Mouse (Mus musculus): ENCODE results near the gene Olfr516. TPM values are rescaled to one million over a fixed set of nuclear protein-coding genes. Genes with fewer than 3 reads are reported as not detected.

Olfr516 gene
- not detected for polyA plus RNA-seq (2015; fragmentation: Illumina TruSeq; extraction: RNeasy Lipid Tissue Mini Kit (QIAGEN cat#74804); ENCODE audit: insufficient read depth, low read depth, low replicate concordance)

DNA sequence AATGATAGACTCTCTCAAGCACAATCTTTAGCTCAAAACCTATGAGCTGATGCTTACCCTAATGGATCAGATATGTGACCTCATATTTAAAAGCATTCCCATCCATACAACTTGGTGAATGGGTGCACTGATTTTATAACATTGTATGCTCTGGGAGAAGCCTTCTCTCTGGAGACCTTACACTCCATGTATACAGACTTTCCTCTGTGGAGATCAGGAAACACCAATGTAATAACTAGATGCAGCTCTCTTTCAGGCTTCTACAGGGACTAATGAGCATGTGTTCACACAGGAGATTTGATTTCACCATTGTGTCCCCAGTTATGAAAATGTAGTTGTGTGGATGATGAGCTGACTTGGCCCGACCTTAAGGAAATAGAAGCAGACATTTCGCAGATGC is at the start of gene Olfr516:
Olfr516 (minus strand) TSS at position 101 of the 400 bp plus-strand sequence.

DNA sequence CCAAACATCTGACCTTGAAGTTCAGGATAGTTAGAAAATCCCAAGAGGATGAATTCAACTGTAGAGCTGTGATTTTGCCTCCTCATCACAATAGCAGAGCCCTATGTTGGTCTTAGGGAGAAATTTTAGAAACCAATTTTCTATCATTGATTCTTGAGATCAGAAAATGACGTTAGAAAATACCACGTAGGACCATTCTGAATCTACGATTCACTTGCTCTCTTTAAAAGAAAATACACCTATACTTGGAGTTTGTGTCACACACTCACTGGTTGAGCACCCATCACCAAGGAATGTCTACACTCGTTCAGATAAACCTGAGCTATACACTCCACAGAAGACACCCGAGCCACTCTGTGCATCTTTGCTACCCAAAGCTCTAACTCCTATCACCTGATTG is 44.0 kb upstream of the Olfr516 start, which contains the start of gene Olfr519:
Olfr519 (minus strand) TSS at position 101 of the 400 bp plus-strand sequence.

GRCm38 (mm10) chr7:108884906-108885305 is 34.6 kb upstream of the Olfr516 start, which contains the start of gene Olfr518:
Olfr518 (minus strand) TSS chr7:108885006.

GRCm38 (mm10) chr7:108872279-108872678 is 21.9 kb upstream of the Olfr516 start, which contains the start of gene Olfr517:
Olfr517 (minus strand) TSS chr7:108872379.

GRCm38 (mm10) chr7:108825897-108826296 is 24.4 kb downstream of the Olfr516 start, which contains the start of gene Olfr514:
Olfr514 (minus strand) TSS chr7:108825997.

Other genes starting within 250 kb of the Olfr516 start
- gene Olfr506, start 239.7 kb downstream of the Olfr516 start, polyA plus RNA-seq (2015; fragmentation: Illumina TruSeq; extraction: RNeasy Lipid Tissue Mini Kit (QIAGEN cat#74804); ENCODE audit: insufficient read depth, low read depth, low replicate concordance), result not detected
- gene Olfr507, start 228.7 kb downstream of the Olfr516 start, polyA plus RNA-seq (2015; fragmentation: Illumina TruSeq; extraction: RNeasy Lipid Tissue Mini Kit (QIAGEN cat#74804); ENCODE audit: insufficient read depth, low read depth, low replicate concordance), result not detected
- not detected for gene Olfr508, start 220.5 kb downstream of the Olfr516 start, polyA plus RNA-seq (2015; fragmentation: Illumina TruSeq; extraction: RNeasy Lipid Tissue Mini Kit (QIAGEN cat#74804); ENCODE audit: insufficient read depth, low read depth, low replicate concordance)
- gene Olfr509, start 198.6 kb downstream of the Olfr516 start, polyA plus RNA-seq (2015; fragmentation: Illumina TruSeq; extraction: RNeasy Lipid Tissue Mini Kit (QIAGEN cat#74804); ENCODE audit: insufficient read depth, low read depth, low replicate concordance), result not detected
- not detected for gene Olfr510, start 184.1 kb downstream of the Olfr516 start, polyA plus RNA-seq (2015; fragmentation: Illumina TruSeq; extraction: RNeasy Lipid Tissue Mini Kit (QIAGEN cat#74804); ENCODE audit: insufficient read depth, low read depth, low replicate concordance)
- not detected for gene Olfr512, start 137.2 kb downstream of the Olfr516 start, polyA plus RNA-seq (2015; fragmentation: Illumina TruSeq; extraction: RNeasy Lipid Tissue Mini Kit (QIAGEN cat#74804); ENCODE audit: insufficient read depth, low read depth, low replicate concordance)
- gene Olfr513, start 99.6 kb downstream of the Olfr516 start, polyA plus RNA-seq (2015; fragmentation: Illumina TruSeq; extraction: RNeasy Lipid Tissue Mini Kit (QIAGEN cat#74804); ENCODE audit: insufficient read depth, low read depth, low replicate concordance), result not detected
- not detected for gene Olfr514, start 24.5 kb downstream of the Olfr516 start, polyA plus RNA-seq (2015; fragmentation: Illumina TruSeq; extraction: RNeasy Lipid Tissue Mini Kit (QIAGEN cat#74804); ENCODE audit: insufficient read depth, low read depth, low replicate concordance)
- gene Olfr517, start 21.9 kb upstream of the Olfr516 start, polyA plus RNA-seq (2015; fragmentation: Illumina TruSeq; extraction: RNeasy Lipid Tissue Mini Kit (QIAGEN cat#74804); ENCODE audit: insufficient read depth, low read depth, low replicate concordance), result not detected
- not detected for gene Olfr518, start 34.5 kb upstream of the Olfr516 start, polyA plus RNA-seq (2015; fragmentation: Illumina TruSeq; extraction: RNeasy Lipid Tissue Mini Kit (QIAGEN cat#74804); ENCODE audit: insufficient read depth, low read depth, low replicate concordance)
- gene Olfr519, start 43.9 kb upstream of the Olfr516 start, polyA plus RNA-seq (2015; fragmentation: Illumina TruSeq; extraction: RNeasy Lipid Tissue Mini Kit (QIAGEN cat#74804); ENCODE audit: insufficient read depth, low read depth, low replicate concordance), result not detected
- not detected for gene Nlrp10, start 79.6 kb upstream of the Olfr516 start, polyA plus RNA-seq (2015; fragmentation: Illumina TruSeq; extraction: RNeasy Lipid Tissue Mini Kit (QIAGEN cat#74804); ENCODE audit: insufficient read depth, low read depth, low replicate concordance)
- 37.3 TPM for gene Eif3f, start 83.9 kb upstream of the Olfr516 start, polyA plus RNA-seq (2015; fragmentation: Illumina TruSeq; extraction: RNeasy Lipid Tissue Mini Kit (QIAGEN cat#74804); ENCODE audit: insufficient read depth, low read depth, low replicate concordance)
- 0.52 TPM for gene Tub, start 99.8 kb upstream of the Olfr516 start, polyA plus RNA-seq (2015; fragmentation: Illumina TruSeq; extraction: RNeasy Lipid Tissue Mini Kit (QIAGEN cat#74804); ENCODE audit: insufficient read depth, low read depth, low replicate concordance)
- 1.7 TPM for gene Ric3, start 232.8 kb upstream of the Olfr516 start, polyA plus RNA-seq (2015; fragmentation: Illumina TruSeq; extraction: RNeasy Lipid Tissue Mini Kit (QIAGEN cat#74804); ENCODE audit: insufficient read depth, low read depth, low replicate concordance)

All from pancreas, adult 10 weeks (tissue).